Mouse (Mus musculus): ENCODE data around the gene Rnf215.
"Not testable (repeated sequence)": the region's sequence is repeated elsewhere in the genome, so short reads cannot be mapped to it uniquely, and the experiment has no call there.

Rnf215 gene

GRCm38 (mm10) chr11:4113496-4113895, 21.5 kb upstream of the Rnf215 start:
- DNase-seq (ENCODE audit: low read depth, low spot score): no peak

DNA sequence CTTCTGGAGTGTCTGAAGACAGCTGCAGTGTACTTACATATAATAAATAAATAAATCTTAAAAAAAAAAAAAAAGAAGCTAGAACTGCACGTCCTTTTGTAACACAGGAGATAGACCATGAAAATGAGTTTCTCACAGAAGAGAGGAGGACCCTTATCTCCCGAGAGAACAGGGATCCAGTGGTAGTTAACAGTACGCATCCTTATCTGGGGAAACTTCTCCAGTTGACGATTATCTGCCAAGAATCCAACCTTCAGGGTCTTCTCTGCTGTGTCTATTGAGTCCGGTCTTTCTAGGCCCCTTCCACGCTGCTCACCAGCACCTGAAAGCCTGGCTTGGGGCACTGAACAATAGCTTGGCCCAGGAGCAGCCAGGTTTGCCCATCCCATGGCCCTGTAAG, 21.0 kb upstream of the Rnf215 start:
- DNase-seq (ENCODE audit: low read depth, low spot score): no peak

- not testable (repeated sequence) for DNase-seq (ENCODE audit: low read depth, low spot score)
Measured at GRCm38 (mm10) chr11:4114541-4114940, 20.5 kb upstream of the Rnf215 start.

DNA sequence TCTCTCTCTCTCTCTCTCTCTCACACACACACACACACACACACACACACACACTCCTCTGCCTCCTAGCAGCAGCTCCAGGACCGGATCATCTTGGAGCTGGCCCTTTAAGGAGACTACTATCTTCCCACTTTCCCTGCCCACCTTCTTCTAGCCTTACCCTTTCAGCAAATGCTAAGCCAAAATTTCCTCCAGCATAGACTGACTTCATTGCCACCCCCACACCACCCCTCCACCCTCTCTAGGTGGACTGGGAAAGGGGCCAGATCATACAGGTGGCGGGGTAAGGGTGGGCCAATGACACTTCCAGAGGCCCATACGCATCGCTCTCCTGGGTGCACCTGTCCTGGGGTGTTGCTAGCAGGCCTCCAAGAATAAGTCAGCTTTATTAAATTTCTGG, 19.6 kb upstream of the Rnf215 start:
- no peak for DNase-seq (ENCODE audit: low read depth, low spot score)

- no peak for DNase-seq (ENCODE audit: low read depth, low spot score)
Measured at GRCm38 (mm10) chr11:4116458-4117141, 18.4 kb upstream of the Rnf215 start.

- DNase-seq (ENCODE audit: low read depth, low spot score): no peak
Measured at GRCm38 (mm10) chr11:4117372-4118071, 17.5 kb upstream of the Rnf215 start.

GRCm38 (mm10) chr11:4118081-4118921, 16.7 kb upstream of the Rnf215 start:
- peak; percentile 53 for DNase-seq (ENCODE audit: low read depth, low spot score)

DNA sequence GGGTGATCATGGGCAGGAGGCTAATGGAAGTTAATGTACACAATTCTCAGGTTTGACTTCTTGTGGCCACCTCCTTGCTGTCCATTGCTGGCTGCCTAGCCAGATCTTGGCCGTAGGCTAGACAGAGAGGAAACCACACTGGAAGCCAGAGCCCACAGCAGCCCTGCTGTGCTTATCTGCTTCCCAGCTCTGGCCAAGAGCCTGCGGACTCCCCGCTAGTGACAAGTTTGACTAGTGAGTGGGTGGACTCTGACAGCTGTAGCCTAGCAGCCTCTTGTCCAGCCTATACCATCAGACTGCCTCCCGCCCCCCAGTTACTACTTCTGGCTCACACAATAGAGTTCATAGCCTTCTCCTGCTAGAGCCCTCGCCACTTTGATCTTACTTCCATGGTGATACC, 15.4 kb upstream of the Rnf215 start:
- no peak for DNase-seq (ENCODE audit: low read depth, low spot score)

- no peak for DNase-seq (ENCODE audit: low read depth, low spot score)
Measured at GRCm38 (mm10) chr11:4121691-4122090, 13.3 kb upstream of the Rnf215 start.

- DNase-seq (ENCODE audit: low read depth, low spot score): no peak
Measured at GRCm38 (mm10) chr11:4122226-4122625, 12.8 kb upstream of the Rnf215 start.

GRCm38 (mm10) chr11:4122742-4123579, 12.0 kb upstream of the Rnf215 start, which contains the start of gene Sec14l2:
Gene Sec14l2, minus strand, starts transcription at chr11:4123415.
- DNase-seq (ENCODE audit: low read depth, low spot score): no peak

DNA sequence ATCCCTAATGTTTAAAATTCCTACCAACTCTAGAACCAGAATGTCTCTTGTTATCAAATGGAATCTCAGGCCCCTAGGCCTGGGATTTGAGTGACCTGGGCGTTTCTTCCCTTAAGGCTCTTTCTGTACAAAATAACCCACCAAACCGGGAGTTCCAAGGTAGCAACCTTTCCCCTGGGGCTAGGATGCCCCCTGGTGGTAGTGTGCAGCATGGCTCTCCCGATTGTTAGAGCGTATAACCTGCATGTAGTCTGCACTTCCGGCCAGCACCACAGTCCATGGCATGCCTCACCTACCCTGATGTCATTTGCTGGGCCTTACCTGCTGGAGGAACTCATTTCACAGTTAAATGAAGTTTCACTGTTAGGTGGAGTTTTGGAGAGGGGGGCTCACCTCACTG, 11.1 kb upstream of the Rnf215 start:
- DNase-seq (ENCODE audit: low read depth, low spot score): no peak

GRCm38 (mm10) chr11:4127059-4127458, 7.9 kb upstream of the Rnf215 start:
- no peak for DNase-seq (ENCODE audit: low read depth, low spot score)

GRCm38 (mm10) chr11:4128461-4128860, 6.5 kb upstream of the Rnf215 start:
- not testable (repeated sequence) for DNase-seq (ENCODE audit: low read depth, low spot score)

DNA sequence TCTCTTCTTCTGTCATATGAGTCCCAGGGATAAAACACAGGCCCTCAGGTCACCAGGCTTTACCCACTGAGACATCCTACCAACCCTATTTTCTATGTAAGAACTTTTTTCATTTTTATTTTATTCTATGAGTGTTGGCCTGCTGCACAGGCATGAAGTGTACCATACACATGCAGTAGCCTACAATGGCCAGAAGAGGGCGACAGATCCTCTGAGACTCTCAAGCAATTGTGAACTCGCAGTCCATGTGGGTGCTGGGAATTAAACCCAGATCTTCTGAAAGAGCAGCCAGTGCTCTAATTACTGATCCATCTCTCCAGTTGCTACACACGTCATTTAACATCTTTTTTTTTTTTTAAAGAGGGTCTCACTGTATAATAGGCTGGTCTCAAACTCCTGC, 1.6 kb upstream of the Rnf215 start:
- no peak for DNase-seq (ENCODE audit: low read depth, low spot score)

DNA sequence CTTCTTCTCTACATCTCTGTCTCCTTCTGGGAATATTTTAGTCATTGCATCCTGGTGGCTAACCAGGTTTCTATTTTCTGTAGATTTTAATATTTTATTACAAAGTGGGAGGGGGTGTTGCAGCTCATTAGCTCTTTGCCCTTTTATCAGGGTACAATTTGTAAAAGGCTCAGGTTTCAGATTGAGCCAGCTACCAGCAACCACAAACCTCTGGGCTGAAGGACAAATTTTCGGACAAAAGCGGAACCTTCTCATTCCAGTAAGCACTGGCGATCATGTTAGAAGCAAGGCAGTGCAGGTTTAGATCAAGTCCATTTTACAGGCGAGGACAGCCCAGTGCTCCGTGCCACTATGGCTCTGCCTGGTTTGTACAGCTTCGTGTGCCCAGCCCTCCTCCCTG, 602 bp upstream of the Rnf215 start:
- no peak for DNase-seq (ENCODE audit: low read depth, low spot score)

DNA sequence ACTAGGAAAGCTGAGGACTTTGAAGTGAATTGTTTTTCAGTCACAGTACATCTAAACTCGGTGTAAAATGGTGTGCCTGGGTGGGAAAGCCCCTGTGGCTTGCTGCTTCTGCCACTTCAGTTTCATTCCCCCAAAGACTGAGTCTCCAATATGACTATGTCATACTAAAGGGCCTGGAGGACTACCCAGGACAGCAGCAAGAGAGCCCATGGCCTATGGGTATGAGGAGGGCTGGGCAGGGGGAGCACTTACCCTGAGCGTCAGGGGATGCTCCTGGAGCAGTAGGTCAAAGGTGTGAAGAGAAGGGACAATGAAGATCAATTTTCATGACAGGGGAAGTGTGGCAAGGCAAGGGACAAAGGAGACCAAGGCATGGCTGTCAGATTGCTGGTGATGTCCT, 4.0 kb downstream of the Rnf215 start:
- DNase-seq (ENCODE audit: low read depth, low spot score): no peak

GRCm38 (mm10) chr11:4141505-4141904, 6.5 kb downstream of the Rnf215 start:
- DNase-seq (ENCODE audit: low read depth, low spot score): no peak

DNA sequence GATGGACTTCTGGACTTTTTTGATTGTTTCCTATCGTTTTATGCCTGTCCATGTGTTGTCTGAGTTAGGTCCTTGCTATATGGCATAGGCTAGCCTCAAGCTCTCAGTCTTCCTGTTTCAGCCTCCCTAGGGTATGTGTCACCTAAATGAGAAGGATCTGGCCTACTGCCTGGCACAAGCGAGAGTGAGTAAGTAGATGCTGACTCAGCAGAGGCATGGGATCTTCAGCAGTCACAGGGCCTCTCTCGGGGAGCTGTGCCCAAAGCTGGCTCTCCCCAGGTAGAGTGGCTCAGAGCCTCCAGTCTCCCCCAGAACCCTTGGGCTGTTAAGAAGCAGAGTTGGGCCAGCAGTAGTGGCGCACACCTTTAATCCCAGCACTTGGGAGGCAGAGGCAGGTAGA, 7.3 kb downstream of the Rnf215 start:
- DNase-seq (ENCODE audit: low read depth, low spot score): no peak

GRCm38 (mm10) chr11:4143281-4144062, 8.5 kb downstream of the Rnf215 start:
- no peak for DNase-seq (ENCODE audit: low read depth, low spot score)

- no peak for DNase-seq (ENCODE audit: low read depth, low spot score)
Measured at GRCm38 (mm10) chr11:4146381-4146780, 11.4 kb downstream of the Rnf215 start.
